Mouse (Mus musculus): ENCODE data around the gene Qars.

- TF ChIP-seq CTCF (conservative IDR thresholded peaks at IDR 0.05; ENCODE audit: low read length) (no peak), POU5F1 (IDR thresholded peaks at IDR 0.05; ENCODE audit: borderline replicate concordance, low read length) (no peak), NANOG (IDR thresholded peaks at IDR 0.05; ENCODE audit: borderline replicate concordance, low read length) (no peak)
Observed at GRCm38 (mm10) chr9:108488403-108488802, 19.1 kb upstream of the Qars start.

All from E14TG2a.4 (cell line).